Mouse (Mus musculus) left cerebral cortex, postnatal 25 days (tissue): ENCODE measurements around the gene Pde4d. TPM values are rescaled to one million over a fixed set of nuclear protein-coding genes. Genes with fewer than 3 reads are reported as not detected.
A peak's percentile ranks its signal among the peaks of the same experiment; 100 is the strongest.

Experiments used
- DNase-seq, 2 experiments: peaks; one replicate each; pipeline ENCODE4 v3.0.0; 2022; ENCODE audit warnings: low spot score in 2 of 2, mixed read lengths in 1 of 2
- intact Hi-C: fragments of 180-260 bp; cut with DNase I; formaldehyde crosslinking; loops from one replicate; pipeline ENCODE4 v1.15.1; 2025
- total RNA-seq, 2 experiments: library from RNA; stranded (reverse); gene quantifications; 2 replicates each; pipeline ENCODE4 v1.2.3; 2021

The Pde4d gene
- total RNA-seq, 2 experiments from 2014 or later, result 108 to 116 TPM

- peak in 1 of 2 experiments; percentile 49 for DNase-seq
- intact Hi-C loops, result loop anchor here (5.0 kb wide), 1 partner anchor 44 kb away; no protein-coding TSS in a partner anchor
These were observed 939.0 kb downstream of the Pde4d start for GRCm38 (mm10) chr13:109388626-109389220.

GRCm38 (mm10) chr13:109402396-109402795 is 952.6 kb downstream of the Pde4d start:
- intact Hi-C loops, result no loop called here
- no peak for DNase-seq

- no peak for DNase-seq
- intact Hi-C loops, result no loop called here
These were observed 953.2 kb downstream of the Pde4d start for GRCm38 (mm10) chr13:109402936-109403335.

GRCm38 (mm10) chr13:109406341-109406740 is 956.6 kb downstream of the Pde4d start:
- no peak for DNase-seq
- intact Hi-C loops, result no loop called here

- no peak for DNase-seq
- intact Hi-C loops, result no loop called here
These were observed 957.6 kb downstream of the Pde4d start for GRCm38 (mm10) chr13:109407371-109407770.

- intact Hi-C loops, result no loop called here
- no peak for DNase-seq
These were observed 970.7 kb downstream of the Pde4d start for GRCm38 (mm10) chr13:109420426-109420825.

- no peak for DNase-seq
- intact Hi-C loops, result no loop called here
These were observed 975.2 kb downstream of the Pde4d start for GRCm38 (mm10) chr13:109424906-109425305.

GRCm38 (mm10) chr13:109425548-109425947 is 975.8 kb downstream of the Pde4d start:
- intact Hi-C loops, result no loop called here
- DNase-seq, result no peak

- intact Hi-C loops, result no loop called here
- DNase-seq, result peak; percentile 11 to 74
These were observed 976.3 kb downstream of the Pde4d start for GRCm38 (mm10) chr13:109426058-109426457.

GRCm38 (mm10) chr13:109427541-109427940 is 977.8 kb downstream of the Pde4d start:
- intact Hi-C loops, result no loop called here
- no peak for DNase-seq

- intact Hi-C loops, result no loop called here
- no peak for DNase-seq
These were observed 979.8 kb downstream of the Pde4d start for GRCm38 (mm10) chr13:109429544-109429943.

- DNase-seq, result no peak
- intact Hi-C loops, result no loop called here
These were observed 987.6 kb downstream of the Pde4d start for GRCm38 (mm10) chr13:109437231-109437776.

GRCm38 (mm10) chr13:109439436-109440161 is 989.9 kb downstream of the Pde4d start:
- intact Hi-C loops, result loop anchor here (5.0 to 10.0 kb wide), 4 partner anchors 108 to 383 kb away; no protein-coding TSS in a partner anchor

GRCm38 (mm10) chr13:109440331-109440730 is 990.6 kb downstream of the Pde4d start:
- intact Hi-C loops, result loop anchor here (5.0 to 10.0 kb wide), 4 partner anchors 107 to 382 kb away; no protein-coding TSS in a partner anchor
- DNase-seq, result peak; percentile 56 to 72

More at GRCm38 (mm10) chr13:109439436-109440161, 989.9 kb downstream of the Pde4d start:
- DNase-seq, result no peak

GRCm38 (mm10) chr13:109440881-109441280 is 991.1 kb downstream of the Pde4d start:
- intact Hi-C loops, result loop anchor here (5.0 to 10.0 kb wide), 4 partner anchors 106 to 381 kb away; no protein-coding TSS in a partner anchor

GRCm38 (mm10) chr13:109441401-109441973 is 991.7 kb downstream of the Pde4d start:
- intact Hi-C loops, result loop anchor here (5.0 to 10.0 kb wide), 4 partner anchors 106 to 381 kb away; no protein-coding TSS in a partner anchor
- DNase-seq, result peak; percentile 55 to 76

More at GRCm38 (mm10) chr13:109440881-109441280, 991.1 kb downstream of the Pde4d start:
- DNase-seq, result peak; percentile 83 to 91

- no peak for DNase-seq
- intact Hi-C loops, result loop anchor here (10.0 kb wide), 1 partner anchor 211 kb away; no protein-coding TSS in a partner anchor
These were observed 996.4 kb downstream of the Pde4d start for GRCm38 (mm10) chr13:109446138-109446537.

GRCm38 (mm10) chr13:109448121-109448520 is 998.4 kb downstream of the Pde4d start:
- intact Hi-C loops, result loop anchor here (10.0 kb wide), 1 partner anchor 213 kb away; no protein-coding TSS in a partner anchor
- no peak for DNase-seq

GRCm38 (mm10) chr13:109474344-109474743 is 1024.6 kb downstream of the Pde4d start:
- intact Hi-C loops, result no loop called here
- no peak for DNase-seq

- DNase-seq, result no peak
- intact Hi-C loops, result no loop called here
These were observed 1031.7 kb downstream of the Pde4d start for GRCm38 (mm10) chr13:109481446-109481845.
